Mouse (Mus musculus): Measurements from ENCODE around the gene 1110004F10Rik. TPM values are rescaled to one million over a fixed set of nuclear protein-coding genes. Genes with fewer than 3 reads are reported as not detected.

Gene 1110004F10Rik
- 69.7 TPM for polyA plus RNA-seq (2012; fragmentation: generic; extraction: Trizol)

DNA sequence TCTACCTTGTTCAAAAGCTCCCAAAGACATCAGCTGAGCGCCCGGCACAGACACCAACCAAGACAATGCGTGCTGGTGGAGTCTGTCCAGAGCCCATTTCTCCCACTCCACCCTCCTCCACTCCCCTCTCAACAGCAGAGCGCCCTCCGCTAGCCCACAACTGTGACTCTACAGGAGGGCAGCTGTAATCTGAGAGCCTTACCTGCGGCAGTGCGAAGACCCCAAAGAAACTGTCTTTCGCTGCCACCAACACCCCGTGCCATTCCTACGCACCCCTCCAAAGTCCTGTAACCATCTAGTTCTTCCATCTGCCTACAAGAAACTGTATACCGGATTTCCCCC lies at the start of gene 1110004F10Rik:
1110004F10Rik (plus strand) TSS at position 202 of the 342 bp plus-strand sequence.
- H3ac ChIP-seq (ENCODE audit: control insufficient read depth, insufficient read length) = no peak within 1 kb of the TSS
- peak within 1 kb of the TSS; percentile 92 for H3K4me2 ChIP-seq (ENCODE audit: low read depth)
- TF ChIP-seq TCF12 (IDR thresholded peaks at IDR 0.05; ENCODE audit: insufficient read depth, poor library complexity, severe bottlenecking) (no peak), MAX (IDR thresholded peaks at IDR 0.05; ENCODE audit: low read depth) (no peak), MYOG (IDR thresholded peaks at IDR 0.05; ENCODE audit: control insufficient read depth in 1 of 3, insufficient read depth in 1 of 3, insufficient read length in 2 of 3, low read depth in 2 of 3) (no peak), MYOD1 (IDR thresholded peaks at IDR 0.05; ENCODE audit: control insufficient read depth in 1 of 3, insufficient read length in 2 of 3, low read depth in 2 of 3) (no peak), CEBPB (IDR thresholded peaks at IDR 0.05; ENCODE audit: insufficient read depth, poor library complexity, severe bottlenecking) (no peak)
- no peak within 1 kb of the TSS for H3K4me3 ChIP-seq
- H3K36me3 ChIP-seq (ENCODE audit: control insufficient read depth, insufficient read depth) = no peaks in the 10 kb centered on the region
- peaks cover 18% of the 10 kb centered on the region for H3K27me3 ChIP-seq (ENCODE audit: control insufficient read depth, insufficient read depth, insufficient read length)
- H3K79me2 ChIP-seq (ENCODE audit: control insufficient read depth, insufficient read depth) = no peaks in the 10 kb centered on the region

DNA sequence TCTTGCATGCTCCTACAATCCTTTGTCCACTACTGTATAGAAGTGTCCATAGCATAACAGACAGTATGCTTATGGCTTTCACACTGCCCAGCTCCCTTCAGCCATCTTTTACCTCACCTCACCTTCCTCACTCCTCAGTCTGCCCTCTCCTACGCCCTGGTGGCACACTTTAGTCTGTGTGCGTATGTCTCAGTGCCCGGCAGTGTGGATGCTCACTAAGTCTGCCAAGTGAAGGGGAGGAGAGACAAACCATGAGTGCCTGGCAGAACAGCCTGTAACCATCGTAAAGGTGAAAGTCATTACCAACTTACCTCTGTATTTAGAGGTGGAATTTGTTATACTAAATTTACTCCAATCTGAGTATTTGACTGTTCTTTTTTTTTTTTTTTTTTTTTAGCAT lies 36.5 kb upstream of the 1110004F10Rik start:
- Histone ChIP-seq H3K27me3 (ENCODE audit: control insufficient read depth, insufficient read depth, insufficient read length) (no peaks in the 10 kb centered on the region), H3K4me3 (no peak overlapping the region), H3K79me2 (ENCODE audit: control insufficient read depth, insufficient read depth) (no peaks in the 10 kb centered on the region), H3K4me2 (ENCODE audit: low read depth) (no peak overlapping the region), H3ac (ENCODE audit: control insufficient read depth, insufficient read length) (no peak overlapping the region), H3K36me3 (ENCODE audit: control insufficient read depth, insufficient read depth) (no peaks in the 10 kb centered on the region)
- TF ChIP-seq E2F4 (IDR thresholded peaks at IDR 0.05; ENCODE audit: insufficient read depth) (no peak), MYOD1 (IDR thresholded peaks at IDR 0.05; ENCODE audit: control insufficient read depth in 1 of 3, insufficient read length in 2 of 3, low read depth in 2 of 3) (no peak), CEBPB (IDR thresholded peaks at IDR 0.05; ENCODE audit: insufficient read depth, poor library complexity, severe bottlenecking) (no peak), MAX (IDR thresholded peaks at IDR 0.05; ENCODE audit: low read depth) (no peak), POLR2A (IDR thresholded peaks at IDR 0.05; ENCODE audit: insufficient read length, low read depth) (no peak)

DNA sequence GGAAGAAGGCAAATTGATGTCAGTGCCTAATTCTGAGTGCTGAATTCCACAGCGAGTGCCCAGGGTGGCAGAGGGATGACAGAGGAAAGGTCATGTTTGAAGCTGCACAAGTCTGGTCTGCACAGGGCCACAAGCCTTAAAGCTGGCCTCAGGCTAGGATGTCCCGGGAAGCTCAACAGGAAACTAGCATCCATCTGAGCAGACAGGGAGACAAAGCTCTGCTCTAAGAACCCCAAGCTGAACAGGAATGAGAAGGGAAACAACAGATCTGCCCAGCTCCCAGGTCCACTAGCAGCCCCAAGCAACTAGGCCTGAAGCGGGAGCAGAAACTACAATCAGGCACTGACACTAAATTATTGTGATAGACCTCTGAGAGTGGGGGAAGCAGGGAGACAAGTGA lies 9.2 kb upstream of the 1110004F10Rik start:
- TF ChIP-seq TCF12 (IDR thresholded peaks at IDR 0.05; ENCODE audit: insufficient read depth, poor library complexity, severe bottlenecking) (no peak), E2F4 (IDR thresholded peaks at IDR 0.05; ENCODE audit: insufficient read depth) (no peak), POLR2A (IDR thresholded peaks at IDR 0.05; ENCODE audit: insufficient read length, low read depth) (no peak), POLR2AphosphoS2 (IDR thresholded peaks at IDR 0.05; ENCODE audit: insufficient read length, low read depth) (no peak), MYOG (IDR thresholded peaks at IDR 0.05; ENCODE audit: control insufficient read depth in 1 of 3, insufficient read depth in 1 of 3, insufficient read length in 2 of 3, low read depth in 2 of 3) (no peak), MAX (IDR thresholded peaks at IDR 0.05; ENCODE audit: low read depth) (no peak), SRF (IDR thresholded peaks at IDR 0.05; ENCODE audit: control insufficient read depth, insufficient read length, low read depth) (no peak), TCF3 (IDR thresholded peaks at IDR 0.05; ENCODE audit: insufficient read length, low read depth) (no peak), CEBPB (IDR thresholded peaks at IDR 0.05; ENCODE audit: insufficient read depth, poor library complexity, severe bottlenecking) (no peak), REST (IDR thresholded peaks at IDR 0.05; ENCODE audit: insufficient read depth, insufficient read length) (no peak)

DNA sequence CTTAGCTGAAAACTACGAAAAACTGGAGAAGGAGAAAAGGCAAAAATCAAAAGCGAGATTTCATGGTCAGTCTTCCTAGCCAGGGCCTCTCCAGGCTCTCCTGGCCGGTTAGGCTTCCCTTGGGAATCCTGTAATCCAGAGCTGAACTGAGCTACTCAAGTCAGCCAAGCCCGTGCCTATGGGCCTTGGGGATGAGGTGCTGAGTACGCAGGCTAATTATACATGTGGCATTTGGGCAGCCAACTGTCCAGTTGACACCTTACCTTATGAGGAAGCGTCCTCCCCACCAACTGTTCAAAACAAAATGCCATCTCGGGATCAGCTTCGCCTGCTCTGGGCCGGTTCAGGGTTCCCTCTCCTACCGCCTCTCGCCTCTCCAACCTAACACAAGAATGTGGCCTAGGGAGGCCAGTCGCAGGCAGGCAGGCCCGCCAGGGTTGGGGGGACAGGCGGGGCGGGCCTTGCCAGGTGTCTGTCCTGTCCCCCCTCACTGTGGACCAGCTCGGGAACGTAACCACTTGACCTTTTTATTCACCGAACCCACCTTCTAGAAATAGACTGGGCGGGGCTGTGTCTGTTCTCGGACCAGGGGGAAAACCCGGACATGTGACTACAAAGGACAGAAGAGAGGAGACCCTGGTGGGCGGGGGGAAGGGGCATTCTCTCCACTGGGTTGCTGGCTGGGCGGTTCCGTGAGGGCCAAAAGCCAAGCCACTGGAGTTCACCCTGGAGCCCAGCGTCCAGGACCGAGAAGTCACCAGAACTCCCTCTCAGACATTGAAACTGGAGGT lies 8.4 kb upstream of the 1110004F10Rik start:
- Histone ChIP-seq H3K4me3 (no peak overlapping the region), H3ac (ENCODE audit: control insufficient read depth, insufficient read length) (no peak overlapping the region), H3K79me2 (ENCODE audit: control insufficient read depth, insufficient read depth) (no peaks in the 10 kb centered on the region), H3K4me2 (ENCODE audit: low read depth) (no peak overlapping the region), H3K27me3 (ENCODE audit: control insufficient read depth, insufficient read depth, insufficient read length) (peaks cover 30% of the 10 kb centered on the region), H3K36me3 (ENCODE audit: control insufficient read depth, insufficient read depth) (no peaks in the 10 kb centered on the region)
- no peak for TF ChIP-seq TCF3 (IDR thresholded peaks at IDR 0.05; ENCODE audit: insufficient read length, low read depth)
- no peak for TF ChIP-seq REST (IDR thresholded peaks at IDR 0.05; ENCODE audit: insufficient read depth, insufficient read length)
- TF ChIP-seq MAX (IDR thresholded peaks at IDR 0.05; ENCODE audit: low read depth) = no peak
- TF ChIP-seq MYOD1 (IDR thresholded peaks at IDR 0.05; ENCODE audit: control insufficient read depth in 1 of 3, insufficient read length in 2 of 3, low read depth in 2 of 3) = no peak
- no peak for TF ChIP-seq CEBPB (IDR thresholded peaks at IDR 0.05; ENCODE audit: insufficient read depth, poor library complexity, severe bottlenecking)
- TF ChIP-seq TCF12 (IDR thresholded peaks at IDR 0.05; ENCODE audit: insufficient read depth, poor library complexity, severe bottlenecking) = no peak
- no peak for TF ChIP-seq POLR2AphosphoS2 (IDR thresholded peaks at IDR 0.05; ENCODE audit: insufficient read length, low read depth)

More for the DNA sequence above, 9.2 kb upstream of the 1110004F10Rik start:
- Histone ChIP-seq H3K79me2 (ENCODE audit: control insufficient read depth, insufficient read depth) (no peaks in the 10 kb centered on the region), H3K4me3 (no peak overlapping the region), H3K4me2 (ENCODE audit: low read depth) (no peak overlapping the region), H3K27me3 (ENCODE audit: control insufficient read depth, insufficient read depth, insufficient read length) (peaks cover 30% of the 10 kb centered on the region), H3K36me3 (ENCODE audit: control insufficient read depth, insufficient read depth) (no peaks in the 10 kb centered on the region), H3ac (ENCODE audit: control insufficient read depth, insufficient read length) (no peak overlapping the region)

DNA sequence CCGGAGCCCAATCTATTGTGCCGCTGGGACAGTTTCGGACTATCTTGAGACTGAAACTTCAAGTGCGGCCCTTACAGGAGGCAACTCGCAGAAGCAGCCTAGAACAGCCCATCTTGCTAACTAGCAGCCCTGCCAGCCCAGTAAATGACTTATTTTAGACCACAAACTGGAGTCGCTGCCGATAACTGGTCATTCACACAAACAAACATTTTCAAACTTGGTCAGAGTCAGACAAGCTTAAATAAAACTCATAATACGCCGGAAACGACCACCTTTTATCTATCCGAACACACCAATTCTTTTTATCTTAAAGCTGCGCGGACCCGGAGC lies 7.8 kb upstream of the 1110004F10Rik start:
- Histone ChIP-seq H3K36me3 (ENCODE audit: control insufficient read depth, insufficient read depth) (no peaks in the 10 kb centered on the region), H3ac (ENCODE audit: control insufficient read depth, insufficient read length) (no peak overlapping the region), H3K79me2 (ENCODE audit: control insufficient read depth, insufficient read depth) (no peaks in the 10 kb centered on the region), H3K4me2 (ENCODE audit: low read depth) (peak overlapping the region; percentile 80), H3K27me3 (ENCODE audit: control insufficient read depth, insufficient read depth, insufficient read length) (peaks cover 30% of the 10 kb centered on the region), H3K4me3 (no peak overlapping the region)
- TF ChIP-seq TCF12 (IDR thresholded peaks at IDR 0.05; ENCODE audit: insufficient read depth, poor library complexity, severe bottlenecking) = no peak
- no peak for TF ChIP-seq POLR2AphosphoS2 (IDR thresholded peaks at IDR 0.05; ENCODE audit: insufficient read length, low read depth)
- TF ChIP-seq MYOG (IDR thresholded peaks at IDR 0.05; ENCODE audit: control insufficient read depth in 1 of 3, insufficient read depth in 1 of 3, insufficient read length in 2 of 3, low read depth in 2 of 3) = no peak
- TF ChIP-seq E2F4 (IDR thresholded peaks at IDR 0.05; ENCODE audit: insufficient read depth) = no peak
